Mouse (Mus musculus) CH12.LX (cell line): ENCODE data around the gene Cdipt. TPM values are rescaled to one million over a fixed set of nuclear protein-coding genes. Genes with fewer than 3 reads are reported as not detected.
A peak's percentile ranks its signal among the peaks of the same experiment; 100 is the strongest.

Experiments
- DNase-seq: peaks from one replicate; pipeline ENCODE4 v3.0.0-alpha.2; 2013; ENCODE audit errors: extremely low read depth
- H3K27ac ChIP-seq: 2 replicates; pipeline ENCODE4 v1.5.1; 2012; ENCODE audit warnings: low read depth, mild to moderate bottlenecking, control low read depth, moderate library complexity; ENCODE audit not compliant: insufficient read depth
- H3K27me3 ChIP-seq: replicated peaks from 2 replicates; pipeline ENCODE3; 2012; ENCODE audit warnings: inconsistent platforms
- H3K36me3 ChIP-seq, 2 experiments: replicated peaks in 1 of 2; 2 replicates each; pipeline versions ENCODE3 to v1.6.1; 2012; ENCODE audit warnings: inconsistent platforms in 1 of 2, low read length in 1 of 2, mild to moderate bottlenecking in 1 of 2, mixed read lengths in 1 of 2, moderate library complexity in 1 of 2; ENCODE audit not compliant: control insufficient read depth in 1 of 2, insufficient read depth in 1 of 2
- H3K4me1 ChIP-seq, 2 experiments: 2 replicates each; pipeline ENCODE4 v1.6.1; 2012; ENCODE audit warnings: inconsistent platforms in 1 of 2, moderate library complexity in 1 of 2; ENCODE audit not compliant: insufficient read depth in 2 of 2, control insufficient read depth in 1 of 2
- H3K4me2 ChIP-seq: 2 replicates; pipeline ENCODE4 v1.6.1; 2012; ENCODE audit warnings: low read depth, mild to moderate bottlenecking, control low read depth; ENCODE audit not compliant: poor library complexity, insufficient read depth, severe bottlenecking
- H3K4me3 ChIP-seq, 3 experiments: fragments of 150-350 bp in 1 of 3; sonication (generic) in 1 of 3; replicated peaks in 1 of 3; 2 replicates each; pipeline versions ENCODE3 to v1.5.1; 2011 to 2012; ENCODE audit warnings: low read depth in 2 of 3, low read length in 2 of 3, mild to moderate bottlenecking in 2 of 3, moderate library complexity in 2 of 3, control low read depth in 1 of 3, improper control_type of control experiment in 1 of 3, inconsistent platforms in 1 of 3, mixed read lengths in 1 of 3; ENCODE audit not compliant: poor library complexity in 1 of 3
- H3K79me2 ChIP-seq: replicated peaks from 2 replicates; pipeline ENCODE4 v1.6.1; 2012; ENCODE audit warnings: mild to moderate bottlenecking, moderate library complexity; ENCODE audit not compliant: control insufficient read depth, poor library complexity, insufficient read depth, severe bottlenecking; ENCODE audit errors: extremely low read depth
- H3K9ac ChIP-seq: 2 replicates; pipeline ENCODE4 v1.6.1; 2012; ENCODE audit warnings: low read depth, mild to moderate bottlenecking, control low read depth, moderate library complexity; ENCODE audit not compliant: insufficient read depth
- H3K9me3 ChIP-seq: replicated peaks from 2 replicates; pipeline ENCODE3; 2012; ENCODE audit warnings: low read length, inconsistent platforms, mixed read lengths
- BHLHE40 ChIP-seq: IDR thresholded peaks from 2 replicates; pipeline ENCODE4 v1.6.1; 2011; ENCODE audit warnings: mild to moderate bottlenecking, low read depth, low read length, improper control_type of control experiment
- E2F4 ChIP-seq: IDR thresholded peaks from 2 replicates; pipeline ENCODE4 v1.6.1; 2011; ENCODE audit warnings: low read depth, low read length, improper control_type of control experiment; ENCODE audit not compliant: insufficient replicate concordance
- ELF1 ChIP-seq: IDR thresholded peaks from 2 replicates; pipeline ENCODE4 v1.6.1; 2014; ENCODE audit warnings: low read depth, mild to moderate bottlenecking, inconsistent platforms, low read length, improper control_type of control experiment
- EP300 ChIP-seq: IDR thresholded peaks from 2 replicates; pipeline ENCODE4 v1.6.1; 2011; ENCODE audit warnings: low read length, improper control_type of control experiment
- HCFC1 ChIP-seq: IDR thresholded peaks from 2 replicates; pipeline ENCODE4 v1.6.1; 2012; ENCODE audit warnings: low read depth, mild to moderate bottlenecking, inconsistent platforms, low read length, improper control_type of control experiment
- IRF4 ChIP-seq: IDR thresholded peaks from 2 replicates; pipeline ENCODE4 v1.6.1; 2014; ENCODE audit warnings: low read depth, mild to moderate bottlenecking, inconsistent platforms, low read length, improper control_type of control experiment
- MAX ChIP-seq: IDR thresholded peaks from 2 replicates; pipeline ENCODE4 v1.6.1; 2011; ENCODE audit warnings: low read length, improper control_type of control experiment
- MAZ ChIP-seq: IDR thresholded peaks from 2 replicates; pipeline ENCODE4 v1.6.1; 2012; ENCODE audit warnings: low read depth, mild to moderate bottlenecking, inconsistent platforms, low read length, improper control_type of control experiment, moderate library complexity
- MXI1 ChIP-seq: IDR thresholded peaks from 2 replicates; pipeline ENCODE4 v1.6.1; 2011; ENCODE audit warnings: mild to moderate bottlenecking, low read depth, low read length, improper control_type of control experiment
- MYC ChIP-seq: IDR thresholded peaks from 2 replicates; pipeline ENCODE4 v1.6.1; 2011; ENCODE audit warnings: low read depth, mild to moderate bottlenecking, improper control_type of control experiment, low read length
- NELFE ChIP-seq: IDR thresholded peaks from 2 replicates; pipeline ENCODE4 v1.6.1; 2011; ENCODE audit warnings: low read depth, low read length, improper control_type of control experiment
- NRF1 ChIP-seq: IDR thresholded peaks from 2 replicates; pipeline ENCODE4 v1.6.1; 2014; ENCODE audit warnings: low read depth, mild to moderate bottlenecking, inconsistent platforms, low read length, improper control_type of control experiment, moderate library complexity
- PAX5 ChIP-seq: IDR thresholded peaks from 2 replicates; pipeline ENCODE4 v1.6.1; 2012; ENCODE audit warnings: low read length, inconsistent platforms, mixed read lengths
- POLR2A ChIP-seq: IDR thresholded peaks from 2 replicates; pipeline ENCODE4 v1.6.1; 2011; ENCODE audit warnings: low read depth, mild to moderate bottlenecking, improper control_type of control experiment, low read length
- SIN3A ChIP-seq: IDR thresholded peaks from 2 replicates; pipeline ENCODE4 v1.6.1; 2012; ENCODE audit warnings: low read length, improper control_type of control experiment, inconsistent platforms
- TBP ChIP-seq: conservative IDR thresholded peaks from 2 replicates; pipeline ENCODE4 v1.6.1; 2011; ENCODE audit warnings: low read depth, low read length, improper control_type of control experiment
- TCF12 ChIP-seq: IDR thresholded peaks from 2 replicates; pipeline ENCODE4 v1.6.1; 2014; ENCODE audit warnings: low read depth, mild to moderate bottlenecking, inconsistent platforms, low read length, improper control_type of control experiment
- UBTF ChIP-seq: IDR thresholded peaks from 2 replicates; pipeline ENCODE4 v1.6.1; 2012; ENCODE audit warnings: low read depth, mild to moderate bottlenecking, inconsistent platforms, low read length, improper control_type of control experiment, moderate library complexity
- USF2 ChIP-seq: conservative IDR thresholded peaks from 2 replicates; pipeline ENCODE4 v1.6.1; 2011; ENCODE audit warnings: low read depth, low read length, improper control_type of control experiment
- ZMIZ1 ChIP-seq: IDR thresholded peaks from 2 replicates; pipeline ENCODE4 v1.6.1; 2012; ENCODE audit warnings: low read depth, mild to moderate bottlenecking, inconsistent platforms, low read length, improper control_type of control experiment
- ZNF384 ChIP-seq: IDR thresholded peaks from 2 replicates; pipeline ENCODE4 v1.6.1; 2012; ENCODE audit warnings: low read depth, low read length, improper control_type of control experiment, inconsistent platforms
- dilution Hi-C: fragments of 300-500 bp; cut with MboI; formaldehyde crosslinking; loops from 2 replicates; pipeline ENCODE4 v1.14.3; 2020; ENCODE audit warnings: low sequenced_read_pairs; ENCODE audit not compliant: extremely low pct_unique_long_range_greater_than_20kb, extremely low pct_ligation_motif_present
- in situ Hi-C: fragments of 300-500 bp; cut with MboI; formaldehyde crosslinking; loops from 3 replicates; pipeline ENCODE4 v1.14.3; 2019; ENCODE audit warnings: low sequenced_read_pairs, low pct_ligation_motif_present, low pct_unique_long_range_greater_than_20kb, mixed read lengths
- polyA plus RNA-seq: library from polyadenylated mRNA; unstranded; fragments of >175 nt; gene quantifications from 2 replicates; pipeline ENCODE4 v1.2.1, GENCODE M21; 2012; ENCODE audit warnings: low read depth; ENCODE audit not compliant: insufficient read length
- total RNA-seq, 2 experiments: library from RNA; depleted of rRNA; stranded (reverse); fragments of 300-350 nt in 1 of 2; fragments of >200 nt in 1 of 2; gene quantifications; 2 replicates each; pipeline ENCODE4 v1.2.3; 2012 to 2014

Cdipt gene
- total and polyA plus RNA-seq, 3 experiments: 72.8 to 138 (median 108) TPM

- TF ChIP-seq MXI1 (no peak), POLR2A (no peak)
- DNase-seq: no peak
- Histone ChIP-seq H3K4me3 (peak overlapping the region in 1 of 3 experiments; percentile 25), H3K27ac (peak overlapping the region; percentile 2; the same call in 1 of the 2 replicates), H3K4me2 (peak overlapping the region; percentile 77), H3K27me3 (no peaks in the 10 kb centered on the region), H3K4me1 (peaks cover 22 to 72% of the 10 kb centered on the region in 2 experiments; a peak in 3 of 4 replicates), H3K36me3 (peaks cover 6 to 50% of the 10 kb centered on the region in 2 experiments), H3K9ac (peak overlapping the region; percentile 52; the same call in 1 of the 2 replicates), H3K79me2 (peaks cover 14% of the 10 kb centered on the region), H3K9me3 (no peaks in the 10 kb centered on the region)
- in situ Hi-C loops: loop anchor here (5.0 to 10.0 kb wide), 2 partner anchors 53 to 310 kb away; partner anchors contain the start of gene Coro1a
- dilution Hi-C loops: no loop called here
Measured at GRCm38 (mm10) chr7:127014993-127015392, 39.3 kb downstream of the Cdipt start.

DNA sequence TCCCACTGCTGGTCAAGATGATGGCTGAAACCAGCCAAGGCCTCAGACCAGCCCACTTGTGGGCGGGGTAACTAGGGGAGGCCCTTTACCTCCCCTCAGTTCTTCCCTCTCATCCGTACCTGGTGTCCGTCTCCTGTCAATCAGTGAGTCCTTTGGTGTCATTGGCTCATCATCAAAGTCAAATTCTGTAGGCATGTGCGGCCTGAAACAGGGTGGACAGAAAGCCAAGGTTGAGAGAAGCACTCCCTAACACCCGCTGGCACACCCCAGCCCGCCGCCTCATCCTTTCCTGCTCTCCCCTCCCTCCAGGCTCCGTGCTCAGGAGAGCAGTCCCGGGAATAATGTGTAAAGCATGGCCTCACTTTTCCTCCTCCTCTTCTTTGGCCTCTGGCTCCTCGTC, 40.4 kb downstream of the Cdipt start:
- Histone ChIP-seq H3K4me1 (peaks cover 22 to 70% of the 10 kb centered on the region in 2 experiments; a peak in 3 of 4 replicates), H3K4me2 (peak overlapping the region; percentile 77), H3K79me2 (peaks cover 14% of the 10 kb centered on the region), H3K27me3 (no peaks in the 10 kb centered on the region), H3K9me3 (no peaks in the 10 kb centered on the region), H3K4me3 (peak overlapping the region; percentile 65 to 92 (median 89)), H3K36me3 (peaks cover 6 to 50% of the 10 kb centered on the region in 2 experiments), H3K9ac (peak overlapping the region; percentile 91), H3K27ac (peak overlapping the region; percentile 80)
- peak; percentile 89 for DNase-seq
- dilution Hi-C loops: no loop called here
- in situ Hi-C loops: loop anchor here (5.0 to 10.0 kb wide), 2 partner anchors 54 to 311 kb away; partner anchors contain the start of gene Coro1a
- TF ChIP-seq NRF1 (peak; percentile 52; the same call in 1 of the 2 replicates), MYC (peak; percentile 83), USF2 (no peak), E2F4 (no peak), MXI1 (peak; percentile 71), TCF12 (peak; percentile 63), MAZ (0 out of 2 replicates have a peak, but pooled peaks have one; percentile 58), UBTF (no peak), ZMIZ1 (0 out of 2 replicates have a peak, but pooled peaks have one; percentile 20), EP300 (no peak), HCFC1 (no peak), BHLHE40 (peak; percentile 60; the same call in 1 of the 2 replicates), PAX5 (no peak), MAX (peak; percentile 72), TBP (peak; percentile 80), IRF4 (no peak), SIN3A (peak; percentile 64; the same call in 1 of the 2 replicates), ZNF384 (no peak), NELFE (peak; percentile 73), POLR2A (peak; percentile 79), ELF1 (peak; percentile 50; the same call in 1 of the 2 replicates)
